Mouse (Mus musculus) small intestine, adult 2 months (tissue): ENCODE data around the gene Nt5c3b. TPM values are rescaled to one million over a fixed set of nuclear protein-coding genes. Genes with fewer than 3 reads are reported as not detected.
A peak's percentile ranks its signal among the peaks of the same experiment; 100 is the strongest.

ENCODE experiments used
- H3K27ac ChIP-seq: fragments of 200-500 bp; 2 replicates; pipeline ENCODE4 v1.5.1; 2012; ENCODE audit warnings: low read depth, low read length, control low read depth, inconsistent platforms; ENCODE audit not compliant: insufficient read depth
- H3K27me3 ChIP-seq: fragments of 200-500 bp; 2 replicates; pipeline ENCODE4 v1.6.1; 2012; ENCODE audit warnings: mild to moderate bottlenecking, moderate library complexity, low read length, inconsistent platforms; ENCODE audit not compliant: control insufficient read depth, insufficient read depth
- H3K36me3 ChIP-seq: fragments of 200-500 bp; 2 replicates; pipeline ENCODE4 v1.6.1; 2012; ENCODE audit warnings: mild to moderate bottlenecking, low read length, control low read depth, inconsistent platforms; ENCODE audit not compliant: control insufficient read depth, insufficient read depth
- H3K4me1 ChIP-seq: fragments of 200-500 bp; 2 replicates; pipeline ENCODE4 v1.6.1; 2012; ENCODE audit warnings: low read length, inconsistent platforms, mixed read lengths; ENCODE audit not compliant: control insufficient read depth, insufficient read depth, insufficient read length
- H3K4me3 ChIP-seq: fragments of 200-500 bp; 2 replicates; pipeline ENCODE4 v1.5.1; 2012; ENCODE audit warnings: low read depth, mild to moderate bottlenecking, control low read depth, inconsistent platforms, low read length, moderate library complexity
- CTCF ChIP-seq: fragments of 200-500 bp; IDR thresholded peaks from 2 replicates; pipeline ENCODE4 v1.5.1; 2012; ENCODE audit warnings: low read depth, mild to moderate bottlenecking, control low read depth, inconsistent platforms, low read length, moderate library complexity, mixed read lengths; ENCODE audit not compliant: insufficient replicate concordance, insufficient read length; ENCODE audit errors: extremely low read depth
- POLR2A ChIP-seq: fragments of 200-500 bp; IDR thresholded peaks from 2 replicates; pipeline ENCODE4 v1.6.1; 2012; ENCODE audit warnings: low read depth, mild to moderate bottlenecking, control low read depth, inconsistent platforms, low read length, moderate library complexity
- WGBS: fragments of 180-500 bp; shearing (Covaris S2); methylation state at CpG from one replicate; pipeline ENCODE4 v1.1.7; 2018; 5-methylcytosine and 5-hydroxymethylcytosine counted together
- polyA plus RNA-seq: library from polyadenylated mRNA; depleted of rRNA; stranded (reverse); fragments of >200 nt; gene quantifications from 2 replicates; pipeline ENCODE4 v1.2.3, GENCODE M21; 2012

The Nt5c3b gene
- polyA plus RNA-seq, 1 experiment: 8.4 TPM

DNA sequence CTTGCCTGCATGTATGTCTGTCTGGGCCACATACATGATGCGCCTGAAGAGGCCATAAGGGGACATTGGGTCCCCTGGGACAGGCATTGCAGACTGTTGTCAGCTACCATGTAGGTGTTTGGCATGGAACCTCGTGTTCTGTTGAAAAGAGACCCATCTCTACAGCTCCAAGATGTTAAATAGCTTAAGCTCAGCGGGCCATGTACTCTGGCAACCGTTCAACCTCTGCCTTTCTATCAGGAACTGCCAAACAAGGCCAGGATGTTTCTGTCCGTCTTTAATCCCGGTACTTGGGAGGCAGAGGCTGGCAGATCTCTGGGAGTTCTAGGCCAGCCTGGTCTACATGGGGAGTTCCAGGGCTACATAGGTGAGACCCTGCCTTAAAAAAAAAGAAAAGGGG lies 1.0 kb upstream of the Nt5c3b start:
- TF ChIP-seq POLR2A (no peak), CTCF (no peak)
- no peaks in the 10 kb centered on the region for H3K27me3 ChIP-seq
- no peak overlapping the region for H3K4me3 ChIP-seq
- no peak overlapping the region for H3K27ac ChIP-seq
- 86% methylated on average over 6 of the region's 6 CpGs for WGBS
- H3K4me1 ChIP-seq: peaks cover 4% of the 10 kb centered on the region; the same call in 1 of the 2 replicates
- no peaks in the 10 kb centered on the region for H3K36me3 ChIP-seq

DNA sequence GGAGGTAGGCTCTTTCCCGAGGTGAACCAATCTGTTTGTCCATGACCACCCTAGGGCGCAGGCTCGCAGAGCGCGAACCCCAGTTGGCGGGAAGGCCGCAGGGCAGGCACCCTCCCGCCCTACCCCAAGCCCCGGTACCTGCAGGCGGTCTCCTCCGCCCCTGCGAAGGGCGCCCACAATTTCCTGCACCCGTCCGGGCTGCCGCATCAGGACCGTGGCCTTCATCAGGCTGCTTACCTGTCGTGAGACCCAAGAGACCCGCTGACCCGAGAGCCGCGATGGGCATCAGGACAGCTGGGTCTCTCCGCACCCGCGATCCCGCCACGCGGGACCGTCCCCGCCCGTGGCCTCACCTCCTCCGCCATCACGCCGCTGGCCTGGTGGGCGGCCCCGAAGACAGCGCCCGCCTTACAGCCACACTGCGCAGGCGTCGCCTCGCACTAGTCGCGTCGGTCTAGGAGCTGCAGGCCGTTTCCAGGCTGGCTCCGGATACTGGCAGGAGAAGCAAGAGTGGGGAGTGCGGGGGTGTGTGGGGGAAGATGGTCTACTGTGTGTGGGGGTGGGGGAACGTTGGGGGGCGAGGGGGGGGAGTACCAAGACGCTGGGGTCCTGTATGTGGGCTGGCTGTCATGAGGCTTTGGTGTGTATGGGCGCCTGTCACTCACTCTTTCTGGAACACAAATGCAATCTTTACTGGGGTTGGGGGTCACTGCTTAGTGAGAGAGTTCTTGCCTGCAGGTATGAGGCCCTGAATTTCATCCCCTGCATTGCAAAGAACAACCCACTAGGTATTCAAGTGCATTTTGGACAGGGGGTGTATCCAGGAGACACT lies 701 bp downstream of the Nt5c3b start:
- Histone ChIP-seq H3K36me3 (no peaks in the 10 kb centered on the region), H3K4me3 (peak overlapping the region; percentile 74), H3K27me3 (no peaks in the 10 kb centered on the region), H3K27ac (no peak overlapping the region), H3K4me1 (peaks cover 4% of the 10 kb centered on the region; the same call in 1 of the 2 replicates)
- WGBS: 2% methylated on average over 51 of the region's 52 CpGs
- TF ChIP-seq POLR2A (peak; percentile 67), CTCF (no peak)

DNA sequence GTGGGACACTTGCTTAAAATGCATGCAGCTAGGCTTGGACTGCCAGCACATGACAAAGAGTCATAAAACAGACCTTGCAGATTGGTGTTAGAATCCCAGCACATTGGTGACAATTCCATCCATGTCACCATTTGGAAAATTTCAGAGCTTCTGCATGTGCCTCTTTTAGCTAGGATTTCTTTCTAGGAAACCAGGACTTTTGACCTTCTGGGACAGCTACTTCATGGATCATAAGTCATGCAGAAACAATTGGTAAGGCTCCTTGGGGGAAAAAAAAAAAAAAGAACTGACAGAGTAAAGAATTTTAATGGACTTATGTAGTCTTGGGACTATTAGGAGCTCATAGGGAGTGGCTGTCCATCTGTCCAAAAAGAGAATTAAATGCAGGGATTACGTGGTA lies 3.7 kb downstream of the Nt5c3b start:
- TF ChIP-seq CTCF (no peak), POLR2A (no peak)
- H3K27me3 ChIP-seq: no peaks in the 10 kb centered on the region
- peaks cover 4% of the 10 kb centered on the region; the same call in 1 of the 2 replicates for H3K4me1 ChIP-seq
- 85% methylated on average over 1 of the region's 1 CpGs for WGBS
- H3K27ac ChIP-seq: no peak overlapping the region
- H3K4me3 ChIP-seq: no peak overlapping the region
- H3K36me3 ChIP-seq: no peaks in the 10 kb centered on the region

DNA sequence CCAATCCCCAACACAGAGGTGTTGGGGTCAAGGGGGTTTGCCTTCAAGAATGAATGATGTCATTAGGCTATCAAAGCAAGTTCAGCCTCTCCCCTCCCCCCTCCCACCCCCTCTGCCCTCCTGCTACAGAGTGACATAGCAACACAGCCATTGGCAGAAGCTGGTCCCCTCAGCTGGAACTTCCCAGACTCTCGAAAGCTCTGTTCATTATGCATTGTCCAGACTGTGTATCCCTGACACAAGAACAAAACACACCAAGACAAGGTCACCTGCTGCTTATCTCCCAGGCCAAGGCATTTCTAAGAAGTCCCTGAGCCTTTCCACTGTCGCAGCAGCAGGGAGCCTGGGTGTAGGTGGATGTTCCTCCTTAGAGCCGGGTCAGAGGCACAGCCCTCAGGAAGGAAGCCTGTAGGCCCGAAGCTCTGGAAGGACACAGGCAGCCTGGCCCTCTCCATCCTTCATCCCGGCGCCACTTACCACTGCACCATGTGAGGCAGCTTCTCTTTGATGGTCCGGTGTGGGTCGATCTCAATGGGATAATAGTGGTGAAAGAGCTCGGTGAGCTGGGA lies 5.8 kb downstream of the Nt5c3b start:
- H3K4me3 ChIP-seq: no peak overlapping the region
- TF ChIP-seq CTCF (no peak), POLR2A (no peak)
- WGBS: 81% methylated on average over 9 of the region's 9 CpGs
- H3K27ac ChIP-seq: no peak overlapping the region
- H3K4me1 ChIP-seq: peaks cover 4% of the 10 kb centered on the region; the same call in 1 of the 2 replicates
- H3K36me3 ChIP-seq: no peaks in the 10 kb centered on the region
- H3K27me3 ChIP-seq: no peaks in the 10 kb centered on the region

DNA sequence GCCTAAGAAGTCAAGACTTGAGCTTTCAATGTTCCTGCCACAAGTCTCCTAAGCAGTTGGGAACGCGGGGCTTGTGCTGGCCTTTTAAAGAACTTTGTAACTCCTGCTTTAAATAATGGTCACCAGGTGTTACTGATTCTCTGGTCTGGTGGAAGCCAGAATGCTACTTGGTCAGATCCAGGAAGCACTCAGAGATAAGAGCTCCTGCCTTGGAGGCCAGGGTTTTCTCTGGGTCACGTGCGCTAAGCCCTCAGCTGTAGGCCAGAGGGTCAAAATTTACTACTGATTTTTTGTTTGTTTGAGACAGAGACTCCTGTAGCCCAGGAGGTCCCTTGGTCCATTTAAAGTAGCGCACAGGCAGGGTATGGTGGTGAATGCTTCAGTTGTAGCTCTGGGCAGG lies 9.6 kb downstream of the Nt5c3b start:
- WGBS: 87% methylated on average over 5 of the region's 5 CpGs
- Histone ChIP-seq H3K36me3 (no peaks in the 10 kb centered on the region), H3K4me1 (no peaks in the 10 kb centered on the region), H3K4me3 (no peak overlapping the region), H3K27me3 (no peaks in the 10 kb centered on the region), H3K27ac (no peak overlapping the region)
- no peak for TF ChIP-seq CTCF
- no peak for TF ChIP-seq POLR2A

DNA sequence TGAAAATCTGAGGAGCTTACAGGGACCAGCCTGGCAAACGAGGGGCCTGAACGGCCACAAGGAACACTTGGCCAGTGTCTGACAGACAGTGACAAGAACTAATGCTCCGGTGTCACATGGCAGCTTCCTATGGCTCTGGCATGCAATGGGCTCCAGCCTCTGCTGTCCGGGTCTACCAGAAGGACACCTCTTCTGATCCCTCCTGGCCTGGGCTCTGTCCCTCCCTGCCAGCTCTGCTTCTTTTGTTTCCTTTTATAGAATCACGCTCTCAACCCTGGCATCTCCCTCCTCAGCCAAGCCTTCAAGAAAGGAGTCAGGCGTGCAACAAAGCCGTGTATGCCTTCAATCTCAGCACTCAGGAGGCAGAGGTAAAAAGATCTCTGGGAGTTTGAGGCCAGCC lies 11.6 kb downstream of the Nt5c3b start:
- Histone ChIP-seq H3K4me3 (no peak overlapping the region), H3K27ac (peak overlapping the region; percentile 12), H3K36me3 (no peaks in the 10 kb centered on the region), H3K4me1 (no peaks in the 10 kb centered on the region; the same call in 1 of the 2 replicates), H3K27me3 (no peaks in the 10 kb centered on the region)
- no peak for TF ChIP-seq POLR2A
- TF ChIP-seq CTCF: no peak
- WGBS: 87% methylated on average over 7 of the region's 7 CpGs

DNA sequence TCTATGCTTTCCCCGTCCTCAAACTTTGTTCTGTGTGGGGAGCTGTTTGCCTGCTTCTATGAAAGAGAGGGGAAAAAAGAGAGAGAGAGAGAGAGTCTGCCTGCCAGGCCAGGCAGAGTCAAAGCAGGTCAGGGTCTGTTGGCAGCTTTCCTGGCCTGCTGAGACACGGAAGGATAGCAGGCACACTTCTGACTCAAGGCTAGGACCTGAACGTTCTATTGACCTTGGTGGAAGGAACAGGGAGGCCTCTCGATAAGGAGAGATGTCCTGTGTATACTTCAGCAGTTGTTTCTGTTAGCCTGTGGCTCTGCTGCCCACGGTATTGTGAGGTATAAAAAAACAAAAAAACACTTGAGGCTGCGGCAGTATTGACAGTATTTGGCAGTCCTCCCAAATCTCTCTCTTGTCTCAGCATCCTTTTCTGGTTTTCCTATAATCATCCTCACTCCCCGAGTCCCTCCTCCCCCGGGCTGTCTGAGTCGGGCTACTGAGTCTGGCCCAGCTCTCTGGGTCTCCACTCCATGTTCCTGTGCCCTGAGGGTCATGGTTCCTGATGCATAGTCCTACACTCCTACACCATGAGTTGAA lies 12.9 kb downstream of the Nt5c3b start:
- Histone ChIP-seq H3K27me3 (no peaks in the 10 kb centered on the region), H3K36me3 (no peaks in the 10 kb centered on the region), H3K27ac (no peak overlapping the region), H3K4me3 (no peak overlapping the region), H3K4me1 (no peaks in the 10 kb centered on the region; the same call in 1 of the 2 replicates)
- no peak for TF ChIP-seq POLR2A
- TF ChIP-seq CTCF: no peak
- WGBS: 56% methylated on average over 9 of the region's 9 CpGs
